Mouse (Mus musculus) forebrain, embryonic 10.5 days (tissue): ENCODE results near the gene Rbms1. TPM values are rescaled to one million over a fixed set of nuclear protein-coding genes. Genes with fewer than 3 reads are reported as not detected.

Experiments
- DNase-seq: peaks from one replicate; pipeline ENCODE4 v3.0.0-alpha.2; 2017; ENCODE audit warnings: low spot score; ENCODE audit errors: extremely low spot score
- H3K27ac ChIP-seq: fragments of 300-500 bp; sonication (generic); 2 replicates; pipeline ENCODE4 v1.5.1; 2016; ENCODE audit warnings: mild to moderate bottlenecking
- H3K27me3 ChIP-seq: fragments of 300-500 bp; sonication (generic); 2 replicates; pipeline ENCODE4 v1.6.1; 2016; ENCODE audit warnings: mild to moderate bottlenecking; ENCODE audit not compliant: poor library complexity, severe bottlenecking
- H3K36me3 ChIP-seq: fragments of 300-500 bp; sonication (generic); replicated peaks from 2 replicates; pipeline ENCODE4 v1.6.1; 2016; ENCODE audit warnings: mild to moderate bottlenecking, moderate library complexity
- H3K4me1 ChIP-seq: fragments of 300-500 bp; sonication (generic); 2 replicates; pipeline ENCODE4 v1.6.1; 2016
- H3K4me3 ChIP-seq: fragments of 300-500 bp; sonication (generic); 2 replicates; pipeline ENCODE4 v1.5.1; 2016; ENCODE audit warnings: mild to moderate bottlenecking, moderate library complexity
- H3K9me3 ChIP-seq: fragments of 300-500 bp; sonication (generic); 2 replicates; pipeline ENCODE4 v1.6.1; 2016; ENCODE audit warnings: mild to moderate bottlenecking, moderate library complexity
- WGBS: fragments of 180-500 bp; shearing (Covaris S2); methylation state at CpG from one replicate; pipeline ENCODE4 v1.1.7; 2016; 5-methylcytosine and 5-hydroxymethylcytosine counted together
- polyA plus RNA-seq: library from polyadenylated mRNA; unstranded; fragments of >200 nt; fragmentation: Nextera tagmentation; extraction: Ambion mirVana; gene quantifications from 2 replicates; pipeline ENCODE4 v1.2.1, GENCODE M21; 2016

The Rbms1 gene
- polyA plus RNA-seq, 1 experiment from 2014 or later: 44.4 TPM

GRCm38 (mm10) chr2:60714971-60715502 is 248.0 kb downstream of the Rbms1 start:
- H3K27ac ChIP-seq: no peak overlapping the region
- no peaks in the 10 kb centered on the region for H3K36me3 ChIP-seq
- H3K27me3 ChIP-seq: peaks cover 68% of the 10 kb centered on the region

GRCm38 (mm10) chr2:60714475-60714874 is 248.5 kb downstream of the Rbms1 start:
- DNase-seq: peak; percentile 15
- Histone ChIP-seq H3K4me1 (peaks cover 34% of the 10 kb centered on the region), H3K9me3 (no peaks in the 10 kb centered on the region), H3K27me3 (peaks cover 63% of the 10 kb centered on the region), H3K36me3 (no peaks in the 10 kb centered on the region), H3K4me3 (no peak overlapping the region), H3K27ac (no peak overlapping the region)
- WGBS: 51% methylated on average over 7 of the region's 7 CpGs

More at GRCm38 (mm10) chr2:60714971-60715502, 248.0 kb downstream of the Rbms1 start:
- no peak overlapping the region for H3K4me3 ChIP-seq
- 64% methylated on average over 8 of the region's 8 CpGs for WGBS
- no peaks in the 10 kb centered on the region for H3K9me3 ChIP-seq
- peaks cover 34% of the 10 kb centered on the region for H3K4me1 ChIP-seq
- DNase-seq: no peak

- WGBS: 37% methylated on average over 8 of the region's 8 CpGs
- Histone ChIP-seq H3K9me3 (no peaks in the 10 kb centered on the region), H3K27ac (no peak overlapping the region), H3K27me3 (peaks cover 57% of the 10 kb centered on the region), H3K4me1 (peaks cover 34% of the 10 kb centered on the region), H3K36me3 (no peaks in the 10 kb centered on the region), H3K4me3 (no peak overlapping the region)
- no peak for DNase-seq
These were observed 249.1 kb downstream of the Rbms1 start for GRCm38 (mm10) chr2:60713857-60714256.

- peaks cover 34% of the 10 kb centered on the region for H3K4me1 ChIP-seq
- H3K27me3 ChIP-seq: peaks cover 47% of the 10 kb centered on the region
- WGBS: 92% methylated on average over 5 of the region's 5 CpGs
- H3K27ac ChIP-seq: no peak overlapping the region
- no peak for DNase-seq
- H3K4me3 ChIP-seq: no peak overlapping the region
- H3K9me3 ChIP-seq: no peaks in the 10 kb centered on the region
- no peaks in the 10 kb centered on the region for H3K36me3 ChIP-seq
These were observed 250.1 kb downstream of the Rbms1 start for GRCm38 (mm10) chr2:60712891-60713290.

GRCm38 (mm10) chr2:60712483-60712882 is 250.5 kb downstream of the Rbms1 start:
- Histone ChIP-seq H3K4me3 (no peak overlapping the region), H3K4me1 (peaks cover 34% of the 10 kb centered on the region), H3K9me3 (no peaks in the 10 kb centered on the region), H3K27me3 (peaks cover 43% of the 10 kb centered on the region), H3K27ac (no peak overlapping the region), H3K36me3 (no peaks in the 10 kb centered on the region)
- no peak for DNase-seq
- 66% methylated on average over 6 of the region's 6 CpGs for WGBS

- Histone ChIP-seq H3K27me3 (peaks cover 31% of the 10 kb centered on the region), H3K4me3 (no peak overlapping the region), H3K4me1 (peaks cover 34% of the 10 kb centered on the region), H3K9me3 (no peaks in the 10 kb centered on the region), H3K27ac (no peak overlapping the region), H3K36me3 (no peaks in the 10 kb centered on the region)
- DNase-seq: no peak
- 91% methylated on average over 7 of the region's 7 CpGs for WGBS
These were observed 251.7 kb downstream of the Rbms1 start for GRCm38 (mm10) chr2:60711098-60711880.

GRCm38 (mm10) chr2:60710317-60710716 is 252.7 kb downstream of the Rbms1 start:
- H3K27ac ChIP-seq: no peak overlapping the region
- H3K27me3 ChIP-seq: peaks cover 21% of the 10 kb centered on the region
- no peak overlapping the region for H3K4me3 ChIP-seq
- no peaks in the 10 kb centered on the region for H3K36me3 ChIP-seq
- H3K9me3 ChIP-seq: no peaks in the 10 kb centered on the region
- DNase-seq: no peak
- WGBS: 94% methylated on average over 4 of the region's 4 CpGs
- peaks cover 28% of the 10 kb centered on the region for H3K4me1 ChIP-seq

- 66% methylated on average over 3 of the region's 3 CpGs for WGBS
- H3K4me1 ChIP-seq: peaks cover 11% of the 10 kb centered on the region
- no peaks in the 10 kb centered on the region for H3K36me3 ChIP-seq
These were observed 254.3 kb downstream of the Rbms1 start for GRCm38 (mm10) chr2:60708671-60709070.

GRCm38 (mm10) chr2:60706866-60707265 is 256.1 kb downstream of the Rbms1 start:
- WGBS: 94% methylated on average over 3 of the region's 3 CpGs
- no peak for DNase-seq
- Histone ChIP-seq H3K27me3 (peaks cover 7% of the 10 kb centered on the region; the same call in 1 of the 2 replicates), H3K4me3 (no peak overlapping the region), H3K27ac (no peak overlapping the region), H3K4me1 (peaks cover 3% of the 10 kb centered on the region; the same call in 1 of the 2 replicates), H3K9me3 (no peaks in the 10 kb centered on the region), H3K36me3 (no peaks in the 10 kb centered on the region)

More at GRCm38 (mm10) chr2:60708671-60709070, 254.3 kb downstream of the Rbms1 start:
- Histone ChIP-seq H3K27ac (no peak overlapping the region), H3K9me3 (no peaks in the 10 kb centered on the region), H3K4me3 (no peak overlapping the region), H3K27me3 (peaks cover 14% of the 10 kb centered on the region; the same call in 1 of the 2 replicates)
- no peak for DNase-seq

- Histone ChIP-seq H3K9me3 (no peaks in the 10 kb centered on the region), H3K4me1 (peaks cover 3% of the 10 kb centered on the region; the same call in 1 of the 2 replicates), H3K4me3 (no peak overlapping the region), H3K27me3 (no peaks in the 10 kb centered on the region), H3K27ac (no peak overlapping the region), H3K36me3 (no peaks in the 10 kb centered on the region)
- DNase-seq: no peak
- 92% methylated on average over 8 of the region's 8 CpGs for WGBS
These were observed 257.6 kb downstream of the Rbms1 start for GRCm38 (mm10) chr2:60705426-60705825.

GRCm38 (mm10) chr2:60703315-60703714 is 259.7 kb downstream of the Rbms1 start:
- Histone ChIP-seq H3K9me3 (no peaks in the 10 kb centered on the region), H3K4me1 (peaks cover 8% of the 10 kb centered on the region), H3K27ac (no peak overlapping the region), H3K27me3 (no peaks in the 10 kb centered on the region), H3K36me3 (no peaks in the 10 kb centered on the region), H3K4me3 (no peak overlapping the region)
- DNase-seq: no peak
- WGBS: 75% methylated on average over 4 of the region's 4 CpGs

- H3K27ac ChIP-seq: no peak overlapping the region
- DNase-seq: no peak
- H3K27me3 ChIP-seq: no peaks in the 10 kb centered on the region
- no peaks in the 10 kb centered on the region for H3K36me3 ChIP-seq
- H3K4me3 ChIP-seq: no peak overlapping the region
- H3K4me1 ChIP-seq: peaks cover 25% of the 10 kb centered on the region
- H3K9me3 ChIP-seq: no peaks in the 10 kb centered on the region
- 94% methylated on average over 4 of the region's 4 CpGs for WGBS
These were observed 262.0 kb downstream of the Rbms1 start for GRCm38 (mm10) chr2:60700956-60701355.
